Mouse (Mus musculus) kidney, adult 2 months (tissue): ENCODE measurements around the gene Fam219a.
A peak's percentile ranks its signal among the peaks of the same experiment; 100 is the strongest.

Experiments
- CTCF ChIP-seq: fragments of 200-500 bp; conservative IDR thresholded peaks from 2 replicates; pipeline ENCODE4 v1.5.1; 2011; ENCODE audit warnings: low read depth, mild to moderate bottlenecking, control low read depth, low read length, moderate library complexity, mixed read lengths; ENCODE audit not compliant: insufficient read depth, insufficient read length
- POLR2A ChIP-seq: fragments of 200-500 bp; IDR thresholded peaks from one replicate; pipeline ENCODE4 v1.6.1; 2011; ENCODE audit warnings: low read depth, low read length, control low read depth

DNA sequence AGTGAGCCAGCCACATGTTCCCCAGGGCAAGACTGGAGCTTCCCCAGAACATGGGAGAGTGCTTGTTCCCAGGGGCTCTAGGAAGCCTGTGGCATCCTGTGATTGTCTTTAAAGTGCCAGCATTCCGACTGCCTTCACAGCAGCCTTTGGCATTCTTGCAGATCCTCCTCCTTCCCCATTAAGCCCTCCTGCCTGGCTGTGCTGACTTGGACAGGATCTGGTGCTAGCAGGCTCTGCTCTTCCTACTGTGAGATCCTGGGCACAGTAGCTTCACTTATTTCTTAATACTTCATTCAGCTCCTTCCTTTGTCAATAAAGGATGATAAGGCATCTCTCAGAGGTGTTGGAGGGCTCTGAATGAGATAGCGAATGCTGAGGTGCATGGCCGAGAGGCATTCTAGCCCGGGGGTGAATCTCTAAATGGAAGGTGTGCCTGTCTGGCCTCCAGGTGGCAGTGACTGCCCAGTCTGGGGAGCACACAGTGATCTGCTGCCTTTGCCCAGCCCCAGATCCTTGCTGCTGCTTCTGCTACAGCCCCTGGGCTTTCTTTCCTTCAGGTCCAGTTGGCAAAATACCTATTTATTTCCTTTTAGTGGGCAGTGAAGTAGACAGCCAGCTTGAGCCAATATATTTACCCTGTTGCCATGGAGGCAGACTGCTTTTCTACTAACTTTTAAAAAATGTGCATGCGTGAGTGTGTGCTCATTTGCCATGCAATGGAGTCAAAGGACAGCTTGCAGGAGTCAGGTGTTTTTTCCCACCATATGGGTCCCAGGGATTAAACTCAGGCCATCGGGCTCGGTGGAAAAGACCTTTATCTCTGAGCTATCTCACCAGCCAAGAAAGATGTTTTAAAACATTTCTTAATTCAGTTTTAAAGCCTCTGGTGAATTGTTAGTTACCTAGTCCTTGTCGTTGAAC, 35.4 kb upstream of the Fam219a start:
- no peak for TF ChIP-seq POLR2A
- TF ChIP-seq CTCF = peak; percentile 64
